Comparison of ENCODE assay signal across 9 mouse cellular contexts in the genomic region with DNA sequence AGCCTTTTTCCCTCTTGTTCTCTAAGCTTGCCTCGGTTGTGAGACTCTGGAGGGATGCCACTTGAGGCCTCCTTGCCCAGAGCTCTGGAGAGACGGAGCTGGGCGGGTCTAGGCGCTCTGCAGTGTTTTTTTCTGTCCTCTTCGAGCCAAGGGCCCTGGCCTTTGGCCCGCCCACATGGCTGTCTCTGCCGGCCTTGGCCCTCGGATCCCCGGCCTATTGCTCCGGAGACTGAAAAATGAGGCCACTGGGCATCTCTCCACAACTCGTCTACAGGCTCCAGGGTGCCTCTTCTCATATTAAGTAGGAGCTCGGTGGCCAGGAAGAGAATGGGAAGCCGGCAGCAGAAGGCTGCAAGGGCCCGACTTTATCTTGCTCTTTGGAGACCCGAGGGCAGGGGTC. TPM values are rescaled to one million over a fixed set of nuclear protein-coding genes. Genes with fewer than 3 reads are reported as not detected.
A peak's percentile ranks its signal among the peaks of the same experiment; 100 is the strongest.
DNase-seq lines count a peak whose midpoint lies in the region; ATAC-seq lines count a peak whose summit lies in the region.
"Had no signal": no experiment of that assay in that cellular context is flagged by ENCODE, and none has a peak within 500 bp of the region (broad histone marks: within the 10 kb centered on the region; RNA-seq: fewer than 3 reads in every experiment).

No protein-coding gene starts in this region.

- no peaks in the 10 kb centered on the region for H3K9me3 ChIP-seq in midbrain, embryonic 11.5 days (ENCODE audit: control insufficient read depth, low read length)
- H3K9me3 ChIP-seq in midbrain, embryonic 16.5 days (replicated peaks; ENCODE audit: control insufficient read depth, low read length, poor library complexity, severe bottlenecking): no peaks in the 10 kb centered on the region
- H3K9me3 ChIP-seq in hindbrain, embryonic 13.5 days: no peaks in the 10 kb centered on the region
- H3K9me3 ChIP-seq in neural tube, embryonic 12.5 days: no peaks in the 10 kb centered on the region

- no peaks in the 10 kb centered on the region for H3K36me3 ChIP-seq in midbrain, embryonic 11.5 days (ENCODE audit: control insufficient read depth, insufficient read depth, low read length)
- no peaks in the 10 kb centered on the region for H3K36me3 ChIP-seq in midbrain, embryonic 16.5 days (ENCODE audit: control insufficient read depth, insufficient read depth, low read length)
- no peaks in the 10 kb centered on the region for H3K36me3 ChIP-seq in hindbrain, embryonic 13.5 days
- peaks cover 26% of the 10 kb centered on the region for H3K36me3 ChIP-seq in neural tube, embryonic 12.5 days

- H3K4me2 ChIP-seq in midbrain, embryonic 11.5 days: no peak overlapping the region
- H3K4me2 ChIP-seq in midbrain, embryonic 16.5 days (ENCODE audit: low read length): no peak overlapping the region
- H3K4me2 ChIP-seq in hindbrain, embryonic 13.5 days: peak overlapping the region; percentile 83
- peak overlapping the region; percentile 100 for H3K4me2 ChIP-seq in neural tube, embryonic 12.5 days (replicated peaks)

- no peak overlapping the region for H3K9ac ChIP-seq in midbrain, embryonic 11.5 days (ENCODE audit: low read length)
- no peak overlapping the region for H3K9ac ChIP-seq in midbrain, embryonic 16.5 days (ENCODE audit: low read depth, low read length)
- H3K9ac ChIP-seq in hindbrain, embryonic 13.5 days: peak overlapping the region; percentile 99
- peak overlapping the region; percentile 100 for H3K9ac ChIP-seq in neural tube, embryonic 12.5 days

- DNase-seq in midbrain, embryonic 11.5 days (ENCODE audit: low spot score, missing footprints): peak; percentile 94
- peak; percentile 91 for DNase-seq in kidney, postnatal 14 days
- DNase-seq in gastrocnemius, postnatal 14 days: no peak
- no peak for DNase-seq in heart, postnatal 25 days (ENCODE audit: low spot score)
- DNase-seq in thymus, postnatal 4 days: no peak

- intact Hi-C loops in gastrocnemius, postnatal 14 days (cut with DNase I; ENCODE audit: low total_unique reads): loop anchor here (5.0 to 10.0 kb wide), 2 partner anchors 103 to 235 kb away; no protein-coding TSS in a partner anchor
- intact Hi-C loops in heart, postnatal 25 days (cut with DNase I): loop anchor here (2.0 to 5.0 kb wide), 3 partner anchors 105 to 250 kb away; no protein-coding TSS in a partner anchor

- no peak overlapping the region for H3K27ac ChIP-seq in midbrain, embryonic 11.5 days (ENCODE audit: low read depth, low read length)
- H3K27ac ChIP-seq in midbrain, embryonic 16.5 days (ENCODE audit: low read length): no peak overlapping the region
- peak overlapping the region; percentile 100 for H3K27ac ChIP-seq in hindbrain, embryonic 13.5 days
- peak overlapping the region; percentile 99 for H3K27ac ChIP-seq in neural tube, embryonic 12.5 days

- ATAC-seq in midbrain, embryonic 11.5 days (ENCODE audit: low FRiP score): no peak
- ATAC-seq in midbrain, embryonic 16.5 days: no peak
- no peak for ATAC-seq in hindbrain, embryonic 13.5 days (ENCODE audit: low FRiP score)
- no peak for ATAC-seq in neural tube, embryonic 12.5 days (ENCODE audit: low FRiP score, low read depth)

- WGBS in midbrain, embryonic 11.5 days: 1% methylated on average over 15 of the region's 15 CpGs
- WGBS in midbrain, embryonic 16.5 days: under 1% methylated on average over 15 of the region's 15 CpGs
- 0% methylated on average over 15 of the region's 15 CpGs for WGBS in hindbrain, embryonic 13.5 days
- 1% methylated on average over 15 of the region's 15 CpGs for WGBS in neural tube, embryonic 12.5 days

- H3K27me3 ChIP-seq in midbrain, embryonic 11.5 days (ENCODE audit: control insufficient read depth, insufficient read depth, low read length): peaks cover 100% of the 10 kb centered on the region
- peaks cover 85% of the 10 kb centered on the region for H3K27me3 ChIP-seq in midbrain, embryonic 16.5 days (ENCODE audit: control insufficient read depth, insufficient read depth, low read depth, low read length)
- peaks cover 96% of the 10 kb centered on the region for H3K27me3 ChIP-seq in hindbrain, embryonic 13.5 days
- H3K27me3 ChIP-seq in neural tube, embryonic 12.5 days (replicated peaks): no peaks in the 10 kb centered on the region

- no peaks in the 10 kb centered on the region for H3K4me1 ChIP-seq in midbrain, embryonic 11.5 days (ENCODE audit: control insufficient read depth, insufficient read depth, low read length)
- H3K4me1 ChIP-seq in midbrain, embryonic 16.5 days (ENCODE audit: control insufficient read depth, insufficient read depth, low read length): no peaks in the 10 kb centered on the region
- peaks cover 7% of the 10 kb centered on the region for H3K4me1 ChIP-seq in hindbrain, embryonic 13.5 days (replicated peaks)
- peaks cover 45% of the 10 kb centered on the region for H3K4me1 ChIP-seq in neural tube, embryonic 12.5 days

- no peak overlapping the region for H3K4me3 ChIP-seq in midbrain, embryonic 11.5 days (ENCODE audit: low read depth, low read length)
- no peak overlapping the region for H3K4me3 ChIP-seq in midbrain, embryonic 16.5 days (ENCODE audit: low read depth, low read length)
- H3K4me3 ChIP-seq in hindbrain, embryonic 13.5 days: peak overlapping the region; percentile 57
- peak overlapping the region; percentile 99 for H3K4me3 ChIP-seq in neural tube, embryonic 12.5 days

RNA-seq across cellular contexts. Expression of a gene that starts 1.3 kb away (rescaled TPM):
- polyA plus RNA-seq in midbrain, embryonic 11.5 days (2014; fragmentation: Nextera tagmentation; extraction: Ambion mirVana): not detected in 2 replicates
- polyA plus RNA-seq in midbrain, embryonic 16.5 days (2015; fragmentation: Nextera tagmentation; extraction: Ambion mirVana): 0.14 TPM in 1 of 2 replicates, not detected in the other
- polyA plus RNA-seq in hindbrain, embryonic 13.5 days (2015; fragmentation: Nextera tagmentation; extraction: Ambion mirVana): 196 and 216 TPM in 2 replicates
- 79.2 and 94.7 TPM in 2 replicates for polyA plus RNA-seq in neural tube, embryonic 12.5 days (2016; fragmentation: Nextera tagmentation; extraction: Ambion mirVana)
- under 1 TPM; 0.90 to 0.91 TPM for total RNA-seq in gastrocnemius, postnatal 14 days (2021)
- total RNA-seq in heart, postnatal 25 days (2021): under 1 TPM; 0.10 to 0.14 TPM

RNA-seq across cellular contexts. Expression of a gene that starts 9.6 kb away (rescaled TPM):
- not detected in 2 replicates for polyA plus RNA-seq in midbrain, embryonic 11.5 days (2014; fragmentation: Nextera tagmentation; extraction: Ambion mirVana)
- polyA plus RNA-seq in midbrain, embryonic 16.5 days (2015; fragmentation: Nextera tagmentation; extraction: Ambion mirVana): not detected in 2 replicates
- 81.9 and 132 TPM in 2 replicates for polyA plus RNA-seq in hindbrain, embryonic 13.5 days (2015; fragmentation: Nextera tagmentation; extraction: Ambion mirVana)
- 145 and 151 TPM in 2 replicates for polyA plus RNA-seq in neural tube, embryonic 12.5 days (2016; fragmentation: Nextera tagmentation; extraction: Ambion mirVana)
- total RNA-seq in gastrocnemius, postnatal 14 days (2021): under 1 TPM; 0.43 to 0.75 TPM
- not detected for total RNA-seq in heart, postnatal 25 days (2021)

RNA-seq across cellular contexts. Expression of a gene that starts 15.4 kb away (rescaled TPM):
- not detected in 2 replicates for polyA plus RNA-seq in midbrain, embryonic 11.5 days (2014; fragmentation: Nextera tagmentation; extraction: Ambion mirVana)
- polyA plus RNA-seq in midbrain, embryonic 16.5 days (2015; fragmentation: Nextera tagmentation; extraction: Ambion mirVana): not detected in 2 replicates
- polyA plus RNA-seq in hindbrain, embryonic 13.5 days (2015; fragmentation: Nextera tagmentation; extraction: Ambion mirVana): 21.5 and 33.2 TPM in 2 replicates
- polyA plus RNA-seq in neural tube, embryonic 12.5 days (2016; fragmentation: Nextera tagmentation; extraction: Ambion mirVana): 97.1 and 101 TPM in 2 replicates
- 1 to 10 TPM; 1.5 to 1.6 TPM for total RNA-seq in gastrocnemius, postnatal 14 days (2021)
- not detected for total RNA-seq in heart, postnatal 25 days (2021)

RNA-seq across cellular contexts. Expression of a gene that starts 16.2 kb away (rescaled TPM):
- polyA plus RNA-seq in midbrain, embryonic 11.5 days (2014; fragmentation: Nextera tagmentation; extraction: Ambion mirVana): not detected in 2 replicates
- not detected in 2 replicates for polyA plus RNA-seq in midbrain, embryonic 16.5 days (2015; fragmentation: Nextera tagmentation; extraction: Ambion mirVana)
- 9.5 and 11.3 TPM in 2 replicates for polyA plus RNA-seq in hindbrain, embryonic 13.5 days (2015; fragmentation: Nextera tagmentation; extraction: Ambion mirVana)
- polyA plus RNA-seq in neural tube, embryonic 12.5 days (2016; fragmentation: Nextera tagmentation; extraction: Ambion mirVana): 10.2 and 15.1 TPM in 2 replicates
- under 1 TPM; 0.51 to 0.53 TPM for total RNA-seq in gastrocnemius, postnatal 14 days (2021)
- under 1 TPM; 0.57 to 0.59 TPM for total RNA-seq in heart, postnatal 25 days (2021)

RNA-seq across cellular contexts. Expression of a gene that starts 20.1 kb away (rescaled TPM):
- polyA plus RNA-seq in midbrain, embryonic 11.5 days (2014; fragmentation: Nextera tagmentation; extraction: Ambion mirVana): not detected in 2 replicates
- polyA plus RNA-seq in midbrain, embryonic 16.5 days (2015; fragmentation: Nextera tagmentation; extraction: Ambion mirVana): not detected in 2 replicates
- 19.2 and 27.2 TPM in 2 replicates for polyA plus RNA-seq in hindbrain, embryonic 13.5 days (2015; fragmentation: Nextera tagmentation; extraction: Ambion mirVana)
- 35.7 and 53.3 TPM in 2 replicates for polyA plus RNA-seq in neural tube, embryonic 12.5 days (2016; fragmentation: Nextera tagmentation; extraction: Ambion mirVana)
- under 1 TPM; 0.71 to 0.74 TPM for total RNA-seq in gastrocnemius, postnatal 14 days (2021)
- total RNA-seq in heart, postnatal 25 days (2021): not detected
- polyA plus RNA-seq: liver, embryonic 16.5 days had no signal

Comparison
In these comparisons a context has a peak if more than half of its experiments do, and no peak if none do; other contexts are left out.
1. DNase-seq: peak in midbrain, embryonic 11.5 days (single experiment) and kidney, postnatal 14 days (single experiment); none in gastrocnemius, postnatal 14 days (single experiment), heart, postnatal 25 days (single experiment) and thymus, postnatal 4 days (single experiment).
2. H3K27ac ChIP-seq: peak in hindbrain, embryonic 13.5 days (single experiment) and neural tube, embryonic 12.5 days (single experiment); none in midbrain, embryonic 11.5 days (single experiment) and midbrain, embryonic 16.5 days (single experiment).
3. H3K4me2 ChIP-seq: peak in hindbrain, embryonic 13.5 days (single experiment) and neural tube, embryonic 12.5 days (single experiment); none in midbrain, embryonic 11.5 days (single experiment) and midbrain, embryonic 16.5 days (single experiment).
4. H3K4me3 ChIP-seq: peak in hindbrain, embryonic 13.5 days (single experiment) and neural tube, embryonic 12.5 days (single experiment); none in midbrain, embryonic 11.5 days (single experiment) and midbrain, embryonic 16.5 days (single experiment).
5. H3K9ac ChIP-seq: peak in hindbrain, embryonic 13.5 days (single experiment) and neural tube, embryonic 12.5 days (single experiment); none in midbrain, embryonic 11.5 days (single experiment) and midbrain, embryonic 16.5 days (single experiment).
6. RNA of a gene that starts 1.3 kb away (polyA plus RNA-seq): 196 to 216 TPM in hindbrain, embryonic 13.5 days and 79.2 to 94.7 TPM in neural tube, embryonic 12.5 days; not detected in midbrain, embryonic 11.5 days and 0.14 TPM in midbrain, embryonic 16.5 days; every median in the first group is over 10 times any median in the second.
7. RNA of a gene that starts 9.6 kb away (polyA plus RNA-seq): 145 to 151 TPM in neural tube, embryonic 12.5 days and 81.9 to 132 TPM in hindbrain, embryonic 13.5 days; not detected in midbrain, embryonic 11.5 days and not detected in midbrain, embryonic 16.5 days; every median in the first group is over 10 times any median in the second.
8. RNA of a gene that starts 15.4 kb away (polyA plus RNA-seq): 97.1 to 101 TPM in neural tube, embryonic 12.5 days and 21.5 to 33.2 TPM in hindbrain, embryonic 13.5 days; not detected in midbrain, embryonic 11.5 days and not detected in midbrain, embryonic 16.5 days; every median in the first group is over 10 times any median in the second.